Comparison of ENCODE assay signal across 9 mouse cellular contexts in genomic region chr10:79638486-79639204, GRCm38 (mm10). TPM values are rescaled to one million over a fixed set of nuclear protein-coding genes. Genes with fewer than 3 reads are reported as not detected.
DNase-seq lines count a peak whose midpoint lies in the region; ATAC-seq and TF ChIP-seq lines count a peak whose summit lies in the region.
"Had no signal": no experiment of that assay in that cellular context is flagged by ENCODE, and none has a peak within 500 bp of the region (broad histone marks: within the 10 kb centered on the region; RNA-seq: fewer than 3 reads in every experiment).

No protein-coding gene starts in this region.

- H3K79me2 ChIP-seq in myocyte (ENCODE audit: control insufficient read depth, insufficient read depth) = no peaks in the 10 kb centered on the region

- H3K9ac ChIP-seq in heart, embryonic 11.5 days (ENCODE audit: low read depth, low read length) = no peak overlapping the region
- H3K9ac ChIP-seq: liver, embryonic 14.5 days had no signal

- peaks cover 41% of the 10 kb centered on the region for H3K27me3 ChIP-seq in heart, embryonic 11.5 days (ENCODE audit: control insufficient read depth, insufficient read depth, low read length)
- H3K27me3 ChIP-seq in myocyte (ENCODE audit: control insufficient read depth, insufficient read depth, insufficient read length) = peaks cover 24% of the 10 kb centered on the region

- 6% methylated on average over 22 of the region's 23 CpGs for WGBS in heart, embryonic 11.5 days (ENCODE audit: insufficient replicate concordance)

- H3K4me1 ChIP-seq in heart, embryonic 11.5 days (ENCODE audit: control insufficient read depth, insufficient read depth, low read length) = no peaks in the 10 kb centered on the region; the same call in 1 of the 2 replicates

- H3K9me3 ChIP-seq in heart, embryonic 11.5 days (replicated peaks; ENCODE audit: control insufficient read depth, low read length) = no peaks in the 10 kb centered on the region

- no peak for TF ChIP-seq POLR2A in myocyte (IDR thresholded peaks at IDR 0.05; ENCODE audit: insufficient read length, low read depth)

- H3K36me3 ChIP-seq in heart, embryonic 11.5 days (ENCODE audit: control insufficient read depth, insufficient read depth, low read length) = no peaks in the 10 kb centered on the region
- H3K36me3 ChIP-seq in myocyte (ENCODE audit: control insufficient read depth, insufficient read depth) = no peaks in the 10 kb centered on the region

- peak overlapping the region; percentile 33; the same call in 1 of the 2 replicates for H3K4me2 ChIP-seq in heart, embryonic 11.5 days
- H3K4me2 ChIP-seq in myocyte (ENCODE audit: low read depth) = peak overlapping the region; percentile 79

- H3K27ac ChIP-seq in heart, embryonic 11.5 days (ENCODE audit: low read depth, low read length) = no peak overlapping the region
- H3K27ac ChIP-seq: liver, embryonic 14.5 days had no signal

- no peak; the same call in 1 of the 2 replicates for ATAC-seq in heart, embryonic 11.5 days (replicated peaks; ENCODE audit: insufficient number of reproducible peaks, low FRiP score, low TSS enrichment)

- peak; percentile 38 for DNase-seq in urinary bladder, postnatal 14 days (ENCODE audit: low spot score)
- no peak for DNase-seq in urinary bladder, adult 2 months (ENCODE audit: low spot score)
- peak; percentile 73 for DNase-seq in embryo, embryonic 9.5 days (ENCODE audit: extremely low spot score)
- DNase-seq in left cerebral cortex, postnatal 25 days (ENCODE audit: low spot score in 2 of 2) = peak; percentile 54 to 82
- no peak for DNase-seq in spleen, postnatal 10 days (ENCODE audit: low spot score in 2 of 2)
- no peak for DNase-seq in thymus, postnatal 10 days (ENCODE audit: low spot score in 2 of 2)

- intact Hi-C loops in left cerebral cortex, postnatal 25 days (cut with DNase I) = no loop called here

- no peak overlapping the region for H3K4me3 ChIP-seq in heart, embryonic 11.5 days (ENCODE audit: low read depth, low read length)
- H3K4me3 ChIP-seq in myocyte = peak overlapping the region; percentile 14

- no peak overlapping the region for H3ac ChIP-seq in myocyte (ENCODE audit: control insufficient read depth, insufficient read length)

TF ChIP-seq in myocyte, 11 proteins besides CTCF, POLR2A, EP300 and RAD21:
- TF ChIP-seq E2F4 (IDR thresholded peaks at IDR 0.05; ENCODE audit: insufficient read depth) (no peak), MYOD1 (IDR thresholded peaks at IDR 0.05; ENCODE audit: control insufficient read depth in 1 of 3, insufficient read length in 2 of 3, low read depth in 2 of 3) (no peak), TCF3 (IDR thresholded peaks at IDR 0.05; ENCODE audit: insufficient read length, low read depth) (no peak), REST (IDR thresholded peaks at IDR 0.05; ENCODE audit: insufficient read depth, insufficient read length) (no peak), MYOG (IDR thresholded peaks at IDR 0.05; ENCODE audit: control insufficient read depth in 1 of 3, insufficient read depth in 1 of 3, insufficient read length in 2 of 3, low read depth in 2 of 3) (no peak), USF1 (IDR thresholded peaks at IDR 0.05; ENCODE audit: low read depth) (no peak), MAX (IDR thresholded peaks at IDR 0.05; ENCODE audit: low read depth) (no peak)
TF ChIP-seq in myocyte: peak in this region for 0.

RNA-seq across cellular contexts. Expression of gene Shc2, which starts 0.9 kb away (rescaled TPM):
- polyA plus RNA-seq in urinary bladder, adult 2 months (2012; rRNA removed) = 7.4 and 7.6 TPM in 2 replicates
- 1.3 and 2.6 TPM in 2 replicates for polyA plus RNA-seq in heart, embryonic 11.5 days (2014; fragmentation: Nextera tagmentation; extraction: Ambion mirVana)
- 10 to 100 TPM; 42.2 to 44.4 TPM for total RNA-seq in left cerebral cortex, postnatal 25 days (2021)
- 2.3 TPM for polyA plus RNA-seq in myocyte (2012; fragmentation: generic; extraction: Trizol)

RNA-seq across cellular contexts. Expression of gene Odf3l2, which starts 6.9 kb away (rescaled TPM):
- polyA plus RNA-seq in urinary bladder, adult 2 months (2012; rRNA removed) = not detected in 2 replicates
- polyA plus RNA-seq in heart, embryonic 11.5 days (2014; fragmentation: Nextera tagmentation; extraction: Ambion mirVana) = not detected in 2 replicates
- total RNA-seq in left cerebral cortex, postnatal 25 days (2021) = under 1 TPM; 0.34 to 0.57 TPM
- polyA plus RNA-seq in myocyte (2012; fragmentation: generic; extraction: Trizol) = not detected
- polyA plus RNA-seq: liver, embryonic 14.5 days had no signal

RNA-seq across cellular contexts. Expression of gene C2cd4c, which starts 24.8 kb away (rescaled TPM):
- polyA plus RNA-seq in urinary bladder, adult 2 months (2012; rRNA removed) = 0.04 and 0.06 TPM in 2 replicates
- polyA plus RNA-seq in heart, embryonic 11.5 days (2014; fragmentation: Nextera tagmentation; extraction: Ambion mirVana) = not detected in 2 replicates
- 10 to 100 TPM; 15.2 to 18.6 TPM for total RNA-seq in left cerebral cortex, postnatal 25 days (2021)
- 0.01 TPM for polyA plus RNA-seq in myocyte (2012; fragmentation: generic; extraction: Trizol)

RNA-seq across cellular contexts. Expression of gene Madcam1, which starts 25.7 kb away (rescaled TPM):
- not detected in 2 replicates for polyA plus RNA-seq in urinary bladder, adult 2 months (2012; rRNA removed)
- polyA plus RNA-seq in heart, embryonic 11.5 days (2014; fragmentation: Nextera tagmentation; extraction: Ambion mirVana) = 1.1 and 1.5 TPM in 2 replicates
- total RNA-seq in left cerebral cortex, postnatal 25 days (2021) = not detected
- polyA plus RNA-seq in myocyte (2012; fragmentation: generic; extraction: Trizol) = not detected

RNA-seq across cellular contexts. Expression of gene Tpgs1, which starts 30.5 kb away (rescaled TPM):
- 29.1 and 33.7 TPM in 2 replicates for polyA plus RNA-seq in urinary bladder, adult 2 months (2012; rRNA removed)
- 47.4 and 48.6 TPM in 2 replicates for polyA plus RNA-seq in heart, embryonic 11.5 days (2014; fragmentation: Nextera tagmentation; extraction: Ambion mirVana)
- total RNA-seq in left cerebral cortex, postnatal 25 days (2021) = 10 to 100 TPM; 82.0 to 82.8 TPM
- polyA plus RNA-seq in myocyte (2012; fragmentation: generic; extraction: Trizol) = 80.2 TPM

Comparison
In these comparisons a context has a peak if more than half of its experiments do, and no peak if none do; other contexts are left out.
1. DNase-seq: peak in urinary bladder, postnatal 14 days (single experiment), embryo, embryonic 9.5 days (single experiment) and left cerebral cortex, postnatal 25 days (2 of 2); none in urinary bladder, adult 2 months (single experiment), spleen, postnatal 10 days (0 of 2) and thymus, postnatal 10 days (0 of 2).